Mouse (Mus musculus) liver, adult 2 months (tissue): Measurements from ENCODE around the gene Lrig3.

Source experiments
- CTCF ChIP-seq: fragments of 200-500 bp; IDR thresholded peaks from 2 replicates; pipeline ENCODE4 v1.5.1; 2011; ENCODE audit warnings: low read depth, low read length, control low read depth
- POLR2A ChIP-seq: fragments of 200-500 bp; IDR thresholded peaks from 2 replicates; pipeline ENCODE4 v1.6.1; 2011; ENCODE audit warnings: low read length, control low read depth; ENCODE audit not compliant: insufficient read depth; ENCODE audit errors: extremely low read depth

DNA sequence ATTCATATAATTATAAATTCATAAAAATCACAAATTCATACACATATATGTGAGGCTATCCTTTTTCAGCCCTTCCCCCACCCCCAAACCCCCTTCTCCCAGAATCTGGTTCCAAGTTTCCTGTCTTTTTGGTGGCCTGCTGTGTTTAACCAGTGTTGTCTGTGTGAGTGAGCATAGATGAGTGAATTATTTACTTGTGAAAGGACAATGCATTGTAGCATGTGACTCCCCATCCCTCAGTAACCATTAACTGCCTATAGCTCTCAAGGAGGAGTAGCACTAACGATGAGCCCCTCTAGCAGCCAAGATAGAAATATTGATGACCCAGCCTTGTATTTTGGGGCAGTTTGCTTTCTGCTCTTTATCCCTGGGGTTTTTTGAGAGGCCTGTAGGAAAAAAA lies 37.9 kb downstream of the Lrig3 start:
- TF ChIP-seq POLR2A: no peak
- TF ChIP-seq CTCF: no peak
